Mouse (Mus musculus): ENCODE measurements around the gene Rps3. TPM values are rescaled to one million over a fixed set of nuclear protein-coding genes. Genes with fewer than 3 reads are reported as not detected.
"Not testable (repeated sequence)": the region's sequence is repeated elsewhere in the genome, so short reads cannot be mapped to it uniquely, and the experiment has no call there.

The Rps3 gene
- polyA plus RNA-seq, 1 experiment from 2014 or later: 405 TPM

GRCm38 (mm10) chr7:99516092-99516813, 32.7 kb upstream of the Rps3 start:
- Histone ChIP-seq H3K4me1 (ENCODE audit: control insufficient read depth, insufficient read depth, low read length) (no peaks in the 10 kb centered on the region), H3K27ac (ENCODE audit: low read length) (no peak overlapping the region), H3K9me3 (replicated peaks; ENCODE audit: control insufficient read depth, low read length, poor library complexity, severe bottlenecking) (no peaks in the 10 kb centered on the region), H3K9ac (ENCODE audit: low read depth, low read length) (no peak overlapping the region), H3K27me3 (ENCODE audit: control insufficient read depth, insufficient read depth, low read depth, low read length) (no peaks in the 10 kb centered on the region), H3K36me3 (ENCODE audit: control insufficient read depth, insufficient read depth, low read length) (no peaks in the 10 kb centered on the region), H3K4me3 (ENCODE audit: low read depth, low read length) (no peak overlapping the region), H3K4me2 (ENCODE audit: low read length) (no peak overlapping the region)
- ATAC-seq: no peak
- WGBS: 86% methylated on average over 9 of the region's 9 CpGs

- peak overlapping the region; percentile 20; the same call in 1 of the 2 replicates for H3K4me3 ChIP-seq (ENCODE audit: low read depth, low read length)
- peak; percentile 93 for ATAC-seq
- 3% methylated on average over 8 of the region's 8 CpGs for WGBS
- H3K36me3 ChIP-seq (ENCODE audit: control insufficient read depth, insufficient read depth, low read length): no peaks in the 10 kb centered on the region
- H3K27ac ChIP-seq (ENCODE audit: low read length): peak overlapping the region; percentile 75
- no peaks in the 10 kb centered on the region for H3K27me3 ChIP-seq (ENCODE audit: control insufficient read depth, insufficient read depth, low read depth, low read length)
- H3K9ac ChIP-seq (ENCODE audit: low read depth, low read length): peak overlapping the region; percentile 50; the same call in 1 of the 2 replicates
- peak overlapping the region; percentile 43 for H3K4me2 ChIP-seq (ENCODE audit: low read length)
- H3K9me3 ChIP-seq (replicated peaks; ENCODE audit: control insufficient read depth, low read length, poor library complexity, severe bottlenecking): no peaks in the 10 kb centered on the region
- H3K4me1 ChIP-seq (ENCODE audit: control insufficient read depth, insufficient read depth, low read length): peaks cover 10% of the 10 kb centered on the region
Observed at GRCm38 (mm10) chr7:99510087-99510501, 26.6 kb upstream of the Rps3 start.

- H3K36me3 ChIP-seq (ENCODE audit: control insufficient read depth, insufficient read depth, low read length); H3K9ac ChIP-seq (ENCODE audit: low read depth, low read length); H3K27ac ChIP-seq (ENCODE audit: low read length); H3K4me2 ChIP-seq (ENCODE audit: low read length); H3K27me3 ChIP-seq (ENCODE audit: control insufficient read depth, insufficient read depth, low read depth, low read length); H3K9me3 ChIP-seq (replicated peaks; ENCODE audit: control insufficient read depth, low read length, poor library complexity, severe bottlenecking); H3K4me3 ChIP-seq (ENCODE audit: low read depth, low read length); ATAC-seq: not testable (repeated sequence)
- 33% methylated on average over 2 of the region's 2 CpGs for WGBS
- H3K4me1 ChIP-seq (ENCODE audit: control insufficient read depth, insufficient read depth, low read length): peaks cover 10% of the 10 kb centered on the region
Observed at GRCm38 (mm10) chr7:99508187-99508586, 24.6 kb upstream of the Rps3 start.

GRCm38 (mm10) chr7:99504556-99504955, 21.0 kb upstream of the Rps3 start:
- Histone ChIP-seq H3K4me3 (ENCODE audit: low read depth, low read length) (no peak overlapping the region), H3K9ac (ENCODE audit: low read depth, low read length) (no peak overlapping the region), H3K36me3 (ENCODE audit: control insufficient read depth, insufficient read depth, low read length) (no peaks in the 10 kb centered on the region), H3K9me3 (replicated peaks; ENCODE audit: control insufficient read depth, low read length, poor library complexity, severe bottlenecking) (no peaks in the 10 kb centered on the region), H3K27ac (ENCODE audit: low read length) (no peak overlapping the region), H3K4me1 (ENCODE audit: control insufficient read depth, insufficient read depth, low read length) (no peaks in the 10 kb centered on the region), H3K27me3 (ENCODE audit: control insufficient read depth, insufficient read depth, low read depth, low read length) (no peaks in the 10 kb centered on the region), H3K4me2 (ENCODE audit: low read length) (no peak overlapping the region)
- ATAC-seq: no peak

GRCm38 (mm10) chr7:99501148-99501547, 17.6 kb upstream of the Rps3 start:
- WGBS: 51% methylated on average over 1 of the region's 1 CpGs

GRCm38 (mm10) chr7:99500655-99501054, 17.1 kb upstream of the Rps3 start:
- H3K36me3 ChIP-seq (ENCODE audit: control insufficient read depth, insufficient read depth, low read length): no peaks in the 10 kb centered on the region
- H3K9me3 ChIP-seq (replicated peaks; ENCODE audit: control insufficient read depth, low read length, poor library complexity, severe bottlenecking): no peaks in the 10 kb centered on the region
- H3K9ac ChIP-seq (ENCODE audit: low read depth, low read length): no peak overlapping the region
- H3K27ac ChIP-seq (ENCODE audit: low read length): no peak overlapping the region
- 38% methylated on average over 5 of the region's 5 CpGs for WGBS
- H3K4me3 ChIP-seq (ENCODE audit: low read depth, low read length): no peak overlapping the region
- no peak overlapping the region for H3K4me2 ChIP-seq (ENCODE audit: low read length)
- no peak for ATAC-seq
- no peaks in the 10 kb centered on the region for H3K4me1 ChIP-seq (ENCODE audit: control insufficient read depth, insufficient read depth, low read length)
- H3K27me3 ChIP-seq (ENCODE audit: control insufficient read depth, insufficient read depth, low read depth, low read length): no peaks in the 10 kb centered on the region

More at GRCm38 (mm10) chr7:99501148-99501547, 17.6 kb upstream of the Rps3 start:
- Histone ChIP-seq H3K4me3 (ENCODE audit: low read depth, low read length) (no peak overlapping the region), H3K4me2 (ENCODE audit: low read length) (no peak overlapping the region), H3K36me3 (ENCODE audit: control insufficient read depth, insufficient read depth, low read length) (no peaks in the 10 kb centered on the region), H3K9ac (ENCODE audit: low read depth, low read length) (no peak overlapping the region), H3K4me1 (ENCODE audit: control insufficient read depth, insufficient read depth, low read length) (no peaks in the 10 kb centered on the region), H3K9me3 (replicated peaks; ENCODE audit: control insufficient read depth, low read length, poor library complexity, severe bottlenecking) (no peaks in the 10 kb centered on the region), H3K27me3 (ENCODE audit: control insufficient read depth, insufficient read depth, low read depth, low read length) (no peaks in the 10 kb centered on the region), H3K27ac (ENCODE audit: low read length) (no peak overlapping the region)
- no peak for ATAC-seq

GRCm38 (mm10) chr7:99500201-99500600, 16.7 kb upstream of the Rps3 start:
- Histone ChIP-seq H3K4me3 (ENCODE audit: low read depth, low read length) (no peak overlapping the region), H3K4me2 (ENCODE audit: low read length) (no peak overlapping the region), H3K9ac (ENCODE audit: low read depth, low read length) (no peak overlapping the region), H3K36me3 (ENCODE audit: control insufficient read depth, insufficient read depth, low read length) (no peaks in the 10 kb centered on the region), H3K4me1 (ENCODE audit: control insufficient read depth, insufficient read depth, low read length) (no peaks in the 10 kb centered on the region), H3K9me3 (replicated peaks; ENCODE audit: control insufficient read depth, low read length, poor library complexity, severe bottlenecking) (no peaks in the 10 kb centered on the region), H3K27ac (ENCODE audit: low read length) (no peak overlapping the region), H3K27me3 (ENCODE audit: control insufficient read depth, insufficient read depth, low read depth, low read length) (no peaks in the 10 kb centered on the region)
- ATAC-seq: peak; percentile 87
- WGBS: 5% methylated on average over 8 of the region's 8 CpGs

GRCm38 (mm10) chr7:99499128-99499527, 15.6 kb upstream of the Rps3 start:
- Histone ChIP-seq H3K4me2 (ENCODE audit: low read length) (no peak overlapping the region), H3K4me1 (ENCODE audit: control insufficient read depth, insufficient read depth, low read length) (no peaks in the 10 kb centered on the region), H3K27me3 (ENCODE audit: control insufficient read depth, insufficient read depth, low read depth, low read length) (no peaks in the 10 kb centered on the region), H3K4me3 (ENCODE audit: low read depth, low read length) (no peak overlapping the region), H3K9me3 (replicated peaks; ENCODE audit: control insufficient read depth, low read length, poor library complexity, severe bottlenecking) (no peaks in the 10 kb centered on the region), H3K27ac (ENCODE audit: low read length) (no peak overlapping the region), H3K36me3 (ENCODE audit: control insufficient read depth, insufficient read depth, low read length) (no peaks in the 10 kb centered on the region), H3K9ac (ENCODE audit: low read depth, low read length) (no peak overlapping the region)
- no peak for ATAC-seq
- WGBS: 35% methylated on average over 1 of the region's 1 CpGs

- Histone ChIP-seq H3K27ac (ENCODE audit: low read length) (no peak overlapping the region), H3K9ac (ENCODE audit: low read depth, low read length) (no peak overlapping the region), H3K4me3 (ENCODE audit: low read depth, low read length) (no peak overlapping the region), H3K4me1 (ENCODE audit: control insufficient read depth, insufficient read depth, low read length) (no peaks in the 10 kb centered on the region), H3K27me3 (ENCODE audit: control insufficient read depth, insufficient read depth, low read depth, low read length) (peaks cover 4% of the 10 kb centered on the region; the same call in 1 of the 2 replicates), H3K4me2 (ENCODE audit: low read length) (no peak overlapping the region), H3K9me3 (replicated peaks; ENCODE audit: control insufficient read depth, low read length, poor library complexity, severe bottlenecking) (peaks cover 6% of the 10 kb centered on the region; the same call in 1 of the 2 replicates), H3K36me3 (ENCODE audit: control insufficient read depth, insufficient read depth, low read length) (no peaks in the 10 kb centered on the region)
- no peak for ATAC-seq
- WGBS: 69% methylated on average over 5 of the region's 5 CpGs
Observed at GRCm38 (mm10) chr7:99489708-99490107, 6.2 kb upstream of the Rps3 start.
